Mouse (Mus musculus) T-helper 2 cell (primary cell): ENCODE results near the gene Slc4a4.
"Not testable (repeated sequence)": the region's sequence is repeated elsewhere in the genome, so short reads cannot be mapped to it uniquely, and the experiment has no call there.

ENCODE experiments used
- in situ Hi-C: fragments of 300-600 bp; cut with MboI, MseI; formaldehyde crosslinking; loops from one replicate; pipeline ENCODE4 v1.15.1; 2025; ENCODE audit warnings: high pct_unique_total_duplicates

Slc4a4 gene

GRCm38 (mm10) chr5:88960342-88961105, 73.9 kb downstream of the Slc4a4 start:
- in situ Hi-C loops = no loop called here

GRCm38 (mm10) chr5:88961351-88961761, 74.7 kb downstream of the Slc4a4 start:
- in situ Hi-C loops = no loop called here

- in situ Hi-C loops = no loop called here
Observed at GRCm38 (mm10) chr5:88964685-88965290, 78.2 kb downstream of the Slc4a4 start.

GRCm38 (mm10) chr5:88966507-88966906, 79.9 kb downstream of the Slc4a4 start:
- in situ Hi-C loops = no loop called here

GRCm38 (mm10) chr5:88968923-88969639, 82.5 kb downstream of the Slc4a4 start:
- in situ Hi-C loops = no loop called here

- in situ Hi-C loops = no loop called here
Observed at GRCm38 (mm10) chr5:88971554-88971953, 84.9 kb downstream of the Slc4a4 start.

GRCm38 (mm10) chr5:88972277-88972676, 85.7 kb downstream of the Slc4a4 start:
- in situ Hi-C loops = no loop called here

GRCm38 (mm10) chr5:88973130-88973529, 86.5 kb downstream of the Slc4a4 start:
- in situ Hi-C loops = no loop called here

GRCm38 (mm10) chr5:88975694-88976093, 89.1 kb downstream of the Slc4a4 start:
- in situ Hi-C loops = no loop called here

- in situ Hi-C loops = no loop called here
Observed at GRCm38 (mm10) chr5:88976428-88976827, 89.8 kb downstream of the Slc4a4 start.

GRCm38 (mm10) chr5:88980740-88981139, 94.1 kb downstream of the Slc4a4 start:
- in situ Hi-C loops = no loop called here

GRCm38 (mm10) chr5:88981243-88982014, 94.8 kb downstream of the Slc4a4 start:
- in situ Hi-C loops = no loop called here

GRCm38 (mm10) chr5:88982040-88982736, 95.6 kb downstream of the Slc4a4 start:
- in situ Hi-C loops = no loop called here

- in situ Hi-C loops = no loop called here
Observed at GRCm38 (mm10) chr5:88983170-88983569, 96.6 kb downstream of the Slc4a4 start.

GRCm38 (mm10) chr5:88983652-88984051, 97.0 kb downstream of the Slc4a4 start:
- in situ Hi-C loops = no loop called here

- in situ Hi-C loops = no loop called here
Observed at GRCm38 (mm10) chr5:88989018-88989417, 102.4 kb downstream of the Slc4a4 start.

GRCm38 (mm10) chr5:88990196-88990747, 103.7 kb downstream of the Slc4a4 start:
- in situ Hi-C loops = no loop called here

- in situ Hi-C loops = not testable (repeated sequence)
Observed at GRCm38 (mm10) chr5:88991309-88991708, 104.7 kb downstream of the Slc4a4 start.

- in situ Hi-C loops = no loop called here
Observed at GRCm38 (mm10) chr5:88994533-88994932, 107.9 kb downstream of the Slc4a4 start.

- in situ Hi-C loops = no loop called here
Observed at GRCm38 (mm10) chr5:88996246-88996645, 109.6 kb downstream of the Slc4a4 start.

- in situ Hi-C loops = no loop called here
Observed at GRCm38 (mm10) chr5:88997277-88997676, 110.7 kb downstream of the Slc4a4 start.
